Mouse (Mus musculus) adrenal gland, adult 8-10 months (tissue): ENCODE results near the gene Cnih4. TPM values are rescaled to one million over a fixed set of nuclear protein-coding genes. Genes with fewer than 3 reads are reported as not detected.

Experiments used
- DNase-seq: peaks from one replicate; pipeline ENCODE4 v3.0.0; 2022
- total RNA-seq, 4 experiments: library from RNA; stranded (reverse); gene quantifications; 2 replicates each; pipeline ENCODE4 v1.2.4; 2022

Gene Cnih4
- total RNA-seq, 4 experiments from 2014 or later, result 47.3 to 77.6 (median 60.8) TPM

GRCm38 (mm10) chr1:181211403-181211919 is 67.0 kb downstream of the Cnih4 start:
- DNase-seq, result peak; percentile 15

- DNase-seq, result peak; percentile 75
Observed at GRCm38 (mm10) chr1:181211920-181212633, 67.6 kb downstream of the Cnih4 start, which contains the start of gene Wdr26. Gene Wdr26 (minus strand): TSS chr1:181212001.

- DNase-seq, result no peak
Observed at GRCm38 (mm10) chr1:181214296-181215035, 70.0 kb downstream of the Cnih4 start.

- no peak for DNase-seq
Observed at GRCm38 (mm10) chr1:181216315-181216714, 71.8 kb downstream of the Cnih4 start.

Other genes with a start within 250 kb of the Cnih4 start
- 10 to 100 TPM; 46.5 to 54.7 (median 50.7) TPM for gene Pycr2, start 240.4 kb upstream of the Cnih4 start, total RNA-seq
- gene Lefty1, start 209.7 kb upstream of the Cnih4 start, total RNA-seq, result 10 to 100 TPM in 3 of 4 experiments, 1 to 10 TPM in 1; 5.8 to 22.3 (median 14.0) TPM
- 10 to 100 TPM; 79.6 to 95.9 (median 87.5) TPM for gene Tmem63a, start 202.3 kb upstream of the Cnih4 start, total RNA-seq
- 100 to 1,000 TPM; 324 to 382 (median 360) TPM for gene Ephx1, start 123.8 kb upstream of the Cnih4 start, total RNA-seq
- gene 9130409I23Rik, start 93.5 kb upstream of the Cnih4 start, total RNA-seq, result not detected
- gene Nvl, start 489 bp upstream of the Cnih4 start, total RNA-seq, result 10 to 100 TPM; 20.1 to 34.9 (median 24.9) TPM
- 100 to 1,000 TPM; 120 to 162 (median 149) TPM for gene Wdr26, start 67.3 kb downstream of the Cnih4 start, total RNA-seq
- under 1 TPM in 2 of 4 experiments, not detected in 2; 0.14 to 0.25 TPM for gene Cnih3, start 207.9 kb downstream of the Cnih4 start, total RNA-seq